In the genomic region with DNA sequence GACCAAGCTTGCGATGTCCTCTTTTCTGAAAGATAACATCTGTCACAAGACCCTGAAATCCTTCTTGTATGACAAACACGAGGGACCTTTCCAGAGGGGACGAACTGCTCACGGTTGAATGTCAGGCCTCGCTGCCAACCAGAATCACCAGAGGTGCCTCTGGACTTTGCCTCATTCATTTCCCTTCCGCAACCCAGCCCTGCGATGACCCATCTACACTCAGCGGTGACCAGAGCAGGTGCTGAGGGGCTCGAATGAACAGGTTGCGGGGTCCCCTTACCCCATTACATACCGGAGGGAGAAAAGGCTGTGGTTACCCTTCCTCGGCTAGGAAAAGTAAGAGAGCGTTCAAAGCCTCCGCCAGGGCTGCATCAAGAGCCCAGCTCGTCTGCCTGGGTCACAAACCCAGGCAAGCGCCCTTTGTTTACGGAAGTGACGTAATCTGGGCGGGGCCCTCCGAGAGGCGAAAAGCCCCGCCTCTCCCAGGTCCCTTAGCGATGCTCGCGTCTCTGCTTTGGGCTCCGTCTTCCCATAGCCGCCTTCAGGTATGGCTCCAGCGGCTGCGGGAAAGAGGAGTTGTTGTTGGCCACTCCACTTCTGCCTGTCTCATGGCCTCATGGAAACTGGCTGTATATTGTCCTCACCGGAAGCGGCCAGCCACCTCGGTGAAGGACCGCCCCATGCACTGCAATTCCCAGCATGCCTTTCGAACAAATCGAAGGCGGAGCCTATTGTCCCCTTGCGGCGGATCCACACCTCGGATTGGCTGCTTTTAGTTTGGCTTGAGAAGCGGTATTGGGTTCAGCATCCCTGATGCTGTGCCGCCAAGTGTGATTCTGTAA, we compare ENCODE assay signal across 8 mouse cellular contexts. TPM values are rescaled to one million over a fixed set of nuclear protein-coding genes. Genes with fewer than 3 reads are reported as not detected.
DNase-seq lines count a peak whose midpoint lies in the region; ATAC-seq lines count a peak whose summit lies in the region.

TSS of gene Ccdc28a (minus strand) at position 439 of the 842 bp plus-strand sequence.

- peak; percentile 90 to 94 for DNase-seq in adrenal gland, adult 18-20 months (ENCODE audit: low spot score in 2 of 2)
- peak; percentile 97 for DNase-seq in embryo, embryonic 11 days
- DNase-seq in gastrocnemius, postnatal 25 days, result peak; percentile 90
- peak; percentile 99 for DNase-seq in intestine, embryonic 14.5 days (ENCODE audit: low spot score)
- DNase-seq in left cerebral cortex, postnatal 14 days (ENCODE audit: low spot score in 2 of 2), result peak; percentile 92 to 97
- peak; percentile 94 for DNase-seq in mesoderm, embryonic 11.5 days (ENCODE audit: low read depth, low spot score)
- DNase-seq in right cerebral cortex, postnatal 36 days (ENCODE audit: low spot score in 2 of 2), result peak; percentile 93 to 95
- DNase-seq in yolk sac, embryonic 10.5 days (ENCODE audit: low spot score), result peak; percentile 96

- no peaks in the 10 kb centered on the region for H3K27me3 ChIP-seq in intestine, embryonic 14.5 days (replicated peaks; ENCODE audit: control insufficient read depth, insufficient read depth, low read length)

- intact Hi-C loops in left cerebral cortex, postnatal 14 days (cut with DNase I), result loop anchor here (5.0 kb wide), 2 partner anchors 293 to 608 kb away; no protein-coding TSS in a partner anchor

- ATAC-seq in intestine, embryonic 14.5 days (replicated peaks; ENCODE audit: low FRiP score, low TSS enrichment, low read depth), result peak; percentile 99

- no peaks in the 10 kb centered on the region for H3K36me3 ChIP-seq in intestine, embryonic 14.5 days (ENCODE audit: control insufficient read depth, insufficient read depth, low read length)

- WGBS in intestine, embryonic 14.5 days, result 2% methylated on average over 41 of the region's 41 CpGs

- no peak within 1 kb of the TSS; the same call in 1 of the 2 replicates for H3K27ac ChIP-seq in intestine, embryonic 14.5 days (ENCODE audit: low read depth)

- peaks cover 5% of the 10 kb centered on the region; the same call in 1 of the 2 replicates for H3K4me1 ChIP-seq in intestine, embryonic 14.5 days (replicated peaks; ENCODE audit: control insufficient read depth, insufficient read depth, low read length)

- H3K9me3 ChIP-seq in intestine, embryonic 14.5 days (ENCODE audit: control insufficient read depth, low read length), result no peaks in the 10 kb centered on the region

- peak within 1 kb of the TSS; percentile 62 for H3K4me2 ChIP-seq in intestine, embryonic 14.5 days (ENCODE audit: low read length)

- H3K9ac ChIP-seq in intestine, embryonic 14.5 days (ENCODE audit: low read length), result peak within 1 kb of the TSS; percentile 56

- peak within 1 kb of the TSS; percentile 71 for H3K4me3 ChIP-seq in intestine, embryonic 14.5 days (ENCODE audit: low read depth, low read length)

RNA-seq across cellular contexts. Expression of gene Ccdc28a, which starts in this region (rescaled TPM):
- 1 to 10 TPM; 7.8 to 8.5 TPM for total RNA-seq in adrenal gland, adult 18-20 months (2021)
- total RNA-seq in gastrocnemius, postnatal 25 days (2021), result 1 to 10 TPM; 6.9 TPM
- polyA plus RNA-seq in intestine, embryonic 14.5 days (2014; fragmentation: Nextera tagmentation; extraction: Ambion mirVana), result 20.0 and 23.2 TPM in 2 replicates
- 10 to 100 TPM; 14.7 to 15.2 TPM for total RNA-seq in left cerebral cortex, postnatal 14 days (2021)
